Mouse (Mus musculus) right cerebral cortex, postnatal 25 days (tissue): ENCODE measurements around the gene Rfx4.

Experiments
- DNase-seq: peaks from one replicate; pipeline ENCODE4 v3.0.0; 2022

Rfx4 gene

GRCm38 (mm10) chr10:84815676-84816436, 60.0 kb downstream of the Rfx4 start:
- no peak for DNase-seq

- no peak for DNase-seq
Measured at GRCm38 (mm10) chr10:84817086-84817869, 61.4 kb downstream of the Rfx4 start.

DNA sequence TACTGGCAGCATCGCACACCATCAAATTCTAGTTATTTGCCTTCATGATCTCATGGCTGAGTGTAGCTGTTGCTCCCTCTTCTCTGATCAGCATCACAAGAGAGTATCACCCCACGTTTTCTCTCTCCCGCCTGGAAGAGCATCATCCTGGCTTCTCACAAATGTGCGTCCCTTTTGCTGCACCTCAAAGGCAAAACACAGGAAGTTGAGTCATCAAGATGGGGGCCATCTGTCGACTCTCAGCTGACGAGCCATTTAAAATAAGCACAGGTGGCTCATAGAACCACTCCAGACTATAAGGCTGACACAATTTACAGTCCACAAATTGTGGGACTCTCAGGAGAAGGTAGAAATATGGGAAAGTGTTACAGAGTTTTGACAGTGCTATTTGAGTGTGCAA, 63.8 kb downstream of the Rfx4 start:
- peak; percentile 62 for DNase-seq

DNA sequence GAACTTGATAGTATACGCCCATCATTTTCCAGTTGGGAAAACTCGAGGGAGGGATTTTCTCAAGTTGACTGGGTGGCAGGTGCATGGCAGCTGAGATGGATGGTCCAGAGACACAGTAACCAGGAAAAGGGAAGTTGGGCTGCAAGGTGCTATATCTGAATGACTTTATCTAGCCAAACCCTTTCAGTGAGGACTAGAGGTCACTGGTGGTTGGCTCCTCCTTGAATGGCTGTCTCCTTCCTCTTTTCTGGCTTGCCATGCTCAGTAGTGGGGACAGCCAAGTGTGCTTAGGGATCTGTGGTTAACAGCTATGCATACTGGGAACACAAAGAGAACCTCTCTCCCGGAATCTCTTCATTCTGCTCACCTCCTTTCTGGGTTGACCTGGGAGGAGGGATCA, 64.4 kb downstream of the Rfx4 start:
- DNase-seq = no peak

- DNase-seq = no peak
Measured at GRCm38 (mm10) chr10:84822741-84823151, 66.9 kb downstream of the Rfx4 start.

DNA sequence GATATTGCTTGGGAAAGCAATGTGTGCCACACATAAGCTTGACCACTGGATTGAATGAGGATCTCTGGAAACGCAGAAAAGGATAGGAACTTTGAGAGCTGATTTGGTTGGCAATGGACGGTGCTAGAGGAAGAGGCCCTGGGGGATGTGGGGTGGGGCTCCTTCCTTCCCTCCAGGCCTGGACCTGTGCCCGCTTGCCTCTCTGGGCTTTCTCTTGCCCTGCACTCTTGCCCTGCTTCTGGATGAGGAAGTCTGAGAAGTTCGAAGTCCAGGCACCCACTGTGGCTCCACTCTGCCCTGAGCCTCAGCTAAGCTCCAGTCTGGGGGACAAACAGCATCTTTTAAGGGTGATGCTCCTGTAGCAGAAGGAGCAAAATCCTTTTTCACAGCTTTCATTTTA, 67.8 kb downstream of the Rfx4 start:
- DNase-seq = no peak

- no peak for DNase-seq
Measured at GRCm38 (mm10) chr10:84829009-84829408, 73.1 kb downstream of the Rfx4 start.

GRCm38 (mm10) chr10:84835596-84835995, 79.7 kb downstream of the Rfx4 start:
- DNase-seq = no peak

DNA sequence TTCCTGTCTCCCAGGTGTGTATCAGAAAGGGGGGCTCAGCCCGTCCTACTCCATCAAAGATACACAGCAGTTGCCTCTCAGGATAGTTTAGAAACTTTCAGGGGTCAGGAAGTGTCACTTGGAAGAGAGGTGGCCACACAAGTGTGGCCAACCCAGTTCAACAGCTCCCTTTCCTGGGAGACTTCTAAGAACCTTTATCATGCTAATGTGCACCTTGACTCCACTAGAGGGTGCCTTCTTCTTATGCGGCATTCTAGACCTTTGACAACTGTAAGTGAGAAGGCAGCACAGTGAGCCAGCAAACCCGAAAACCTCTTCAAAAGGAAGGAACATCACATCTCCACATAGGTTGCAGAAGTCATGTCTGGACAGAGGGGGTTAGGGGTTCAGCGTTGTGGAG, 80.2 kb downstream of the Rfx4 start:
- no peak for DNase-seq

DNA sequence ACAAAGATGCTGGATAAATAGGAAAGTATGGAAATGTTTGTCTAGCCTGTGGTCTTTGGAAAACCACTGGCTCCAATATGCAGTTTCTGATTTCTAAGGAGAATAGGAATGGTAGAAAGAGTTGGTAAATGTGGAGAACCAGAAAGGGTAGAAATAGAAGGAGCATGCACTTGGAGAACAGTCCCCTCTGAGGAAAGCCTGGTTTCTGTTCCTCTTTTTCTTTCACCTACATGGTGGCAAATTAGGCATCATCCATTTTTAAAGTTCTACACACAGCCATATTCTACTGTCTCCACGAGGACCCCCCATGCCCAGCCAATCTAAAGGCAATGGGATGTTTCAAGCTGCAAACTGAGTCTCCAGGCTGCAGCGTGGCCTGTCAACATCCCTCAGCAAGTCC, 81.5 kb downstream of the Rfx4 start:
- DNase-seq = no peak

- DNase-seq = no peak
Measured at GRCm38 (mm10) chr10:84838850-84839473, 83.1 kb downstream of the Rfx4 start.

DNA sequence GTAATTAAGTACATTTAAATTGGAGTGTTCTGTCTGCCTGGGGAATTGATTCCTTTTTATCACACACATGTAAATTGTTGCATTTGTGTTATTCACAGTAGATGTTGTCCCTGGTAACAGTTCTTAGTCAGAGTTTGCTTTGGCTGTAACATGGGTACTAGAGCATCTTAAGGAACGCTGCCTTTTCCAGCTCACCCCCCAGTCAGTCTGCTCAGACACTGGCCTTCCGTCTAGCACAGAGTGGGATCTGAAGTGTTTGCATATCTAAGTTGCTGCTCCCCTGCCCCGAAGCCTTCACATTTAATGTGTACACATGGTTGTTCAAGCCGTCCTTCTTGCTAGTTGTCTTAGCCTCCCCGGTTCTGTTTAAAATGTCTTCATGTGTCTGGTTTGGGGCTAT, 90.8 kb downstream of the Rfx4 start:
- DNase-seq = no peak

DNA sequence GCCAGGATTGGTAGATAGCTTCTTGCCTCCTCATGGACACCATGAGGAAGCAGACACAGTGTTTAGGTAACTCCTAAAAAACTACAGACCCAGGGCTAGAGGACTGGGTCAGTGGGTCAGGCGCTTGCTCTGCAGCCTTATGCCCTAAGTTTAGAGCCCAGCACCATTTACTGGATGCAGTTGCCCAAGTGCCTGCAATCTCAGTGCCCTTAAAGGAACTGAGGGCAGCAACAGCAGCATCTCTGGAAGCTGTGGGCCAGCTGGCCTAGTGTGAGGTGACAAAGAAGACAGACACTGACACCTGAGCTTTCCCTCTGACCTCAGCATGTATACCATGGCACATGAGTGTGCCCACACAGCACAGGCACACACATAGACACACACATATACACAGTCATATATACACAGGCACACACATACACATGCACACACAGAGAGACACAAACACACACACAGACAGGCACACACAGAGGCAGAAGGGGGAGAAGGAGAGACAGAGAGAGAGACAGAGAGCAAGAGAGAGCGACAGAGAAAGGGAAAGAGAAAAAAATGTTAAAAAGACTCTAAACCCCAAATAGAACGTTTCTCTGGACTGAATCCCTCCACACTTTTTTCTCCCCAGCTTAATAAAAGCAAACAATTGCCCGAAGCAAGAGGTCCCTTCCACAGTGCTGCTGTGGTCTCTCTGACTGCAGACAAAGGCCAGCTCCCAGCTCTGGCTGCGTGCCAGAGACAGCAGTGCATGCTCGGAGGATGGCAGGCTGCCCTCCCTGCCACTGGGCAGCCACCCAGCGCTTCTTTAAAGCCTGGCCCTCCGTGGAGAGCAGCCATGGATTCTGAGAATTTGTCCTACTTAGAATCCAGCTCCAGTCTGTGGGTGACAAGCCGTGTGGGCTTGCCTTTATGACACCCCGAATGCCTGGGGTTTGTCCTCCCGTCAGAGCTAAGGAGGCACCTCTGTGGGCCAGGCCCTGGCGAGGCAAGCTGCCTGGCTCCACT, 96.4 kb downstream of the Rfx4 start:
- DNase-seq = peak; percentile 63

DNA sequence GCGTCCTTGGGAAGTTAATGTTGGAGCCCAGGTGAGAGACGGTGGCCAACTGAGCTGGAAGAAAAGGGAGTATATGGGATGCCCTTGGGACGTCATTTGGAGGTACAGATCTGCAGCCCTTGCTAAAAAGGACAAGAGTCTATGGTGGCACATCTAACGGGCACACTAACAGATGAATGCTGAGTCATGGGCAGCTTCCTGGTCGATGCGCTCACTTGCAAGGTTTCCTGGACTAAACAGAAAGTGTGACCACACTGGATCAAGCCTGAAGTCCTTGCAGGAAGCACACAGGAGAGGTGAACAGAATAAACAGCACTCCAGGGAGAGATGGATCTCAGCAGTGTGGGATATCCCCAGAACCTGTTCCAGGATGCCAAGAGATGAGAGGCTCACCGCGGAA, 98.2 kb downstream of the Rfx4 start:
- DNase-seq = no peak

DNA sequence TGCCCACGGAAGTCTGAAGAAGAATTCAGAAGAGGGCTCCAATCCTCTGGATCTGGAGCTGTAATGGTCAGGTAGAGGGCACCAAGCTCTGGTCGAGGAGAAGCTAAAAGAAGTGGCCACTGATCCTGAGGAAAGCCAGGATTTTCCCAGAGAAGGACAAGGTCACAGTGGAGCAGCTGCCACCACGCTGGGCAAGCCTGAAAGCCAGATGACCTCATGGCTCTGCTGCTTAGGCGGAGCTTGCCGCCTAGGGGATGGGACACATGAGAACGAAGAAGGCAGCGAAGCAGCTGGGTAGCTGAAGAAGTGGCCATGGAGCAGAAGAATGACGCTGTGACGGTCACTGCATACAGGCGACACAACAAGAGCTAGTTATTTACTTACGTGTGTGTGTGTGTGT, 99.6 kb downstream of the Rfx4 start:
- DNase-seq = no peak

GRCm38 (mm10) chr10:84858371-84858770, 102.5 kb downstream of the Rfx4 start:
- DNase-seq = no peak

DNA sequence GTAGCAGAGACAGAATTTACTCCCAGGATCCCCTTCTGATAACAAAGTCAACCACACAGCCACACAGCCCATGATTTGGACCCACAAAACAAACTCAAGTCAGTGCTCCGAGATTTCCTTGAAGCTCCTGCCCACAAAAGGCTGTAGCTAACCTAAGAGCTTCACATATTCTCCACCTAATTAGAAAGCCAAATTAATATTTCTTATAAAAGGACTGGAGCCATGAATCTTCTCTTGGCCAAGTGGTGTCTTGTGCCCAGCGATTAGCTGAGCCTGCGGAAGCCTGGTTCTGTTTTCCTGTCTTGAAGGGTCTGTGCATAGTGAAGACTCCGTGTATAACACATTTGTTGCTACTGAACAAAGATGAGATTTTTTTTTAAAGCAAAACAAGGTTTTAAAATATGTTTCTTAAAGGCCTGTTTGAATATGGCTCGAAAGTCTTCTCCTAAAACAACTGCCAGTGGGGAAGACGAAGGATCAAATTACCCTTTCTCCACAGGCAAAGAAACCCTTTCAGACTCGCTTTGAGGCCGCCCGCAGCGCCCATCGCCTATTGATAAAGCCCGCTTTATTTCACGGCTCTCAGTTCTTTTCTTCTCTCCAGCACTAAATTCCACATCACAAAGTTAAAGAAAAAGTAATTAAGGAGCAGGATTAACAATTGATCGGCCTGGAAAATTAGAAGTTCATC, 103.1 kb downstream of the Rfx4 start:
- no peak for DNase-seq

- DNase-seq = no peak
Measured at GRCm38 (mm10) chr10:84859556-84860380, 103.9 kb downstream of the Rfx4 start.

- no peak for DNase-seq
Measured at GRCm38 (mm10) chr10:84863488-84863887, 107.6 kb downstream of the Rfx4 start.

DNA sequence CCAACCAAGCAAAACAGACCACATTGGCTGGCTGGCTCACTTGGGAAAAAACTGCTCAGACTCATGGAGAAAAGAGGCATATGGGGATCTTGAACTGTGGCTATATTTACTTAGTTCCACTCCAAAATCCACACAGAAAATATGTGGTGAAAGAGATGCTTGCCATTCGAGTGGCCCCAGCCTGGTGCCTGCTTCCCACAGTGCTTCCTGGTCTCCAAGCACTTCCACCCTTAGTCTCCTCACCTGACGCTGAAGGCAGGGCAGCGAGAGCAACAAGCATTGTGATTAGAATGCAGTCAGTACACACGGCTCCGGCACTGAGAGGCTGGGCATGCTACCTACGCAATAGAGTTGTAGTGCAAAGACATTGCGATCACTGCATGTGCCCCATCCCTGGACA, 111.7 kb downstream of the Rfx4 start:
- no peak for DNase-seq

DNA sequence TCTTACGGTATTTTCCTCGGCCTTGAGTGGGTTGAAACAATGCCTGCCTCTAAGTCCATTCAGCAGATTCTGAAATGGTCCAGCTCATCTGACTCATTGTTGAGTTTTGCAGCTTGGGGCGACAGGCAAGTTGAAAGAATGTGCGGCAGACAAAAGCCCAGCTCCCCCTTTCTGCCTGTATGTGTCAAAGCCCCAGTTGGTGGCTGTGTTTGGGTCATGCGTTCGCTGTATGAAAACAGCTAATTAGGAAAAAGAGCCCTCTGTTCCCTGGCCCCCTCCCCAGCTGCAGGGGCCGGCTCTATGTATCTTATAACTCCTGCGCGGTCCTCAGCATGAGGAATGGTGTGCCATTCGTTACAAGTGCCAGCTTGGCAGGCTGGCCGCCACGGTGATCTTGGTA, 115.4 kb downstream of the Rfx4 start:
- DNase-seq = no peak
